In genomic region chr3:45297242-45297853, GRCm38 (mm10) we compare ENCODE assay signal across 15 mouse cellular contexts.
DNase-seq lines count a peak whose midpoint lies in the region; ATAC-seq lines count a peak whose summit lies in the region.
"Had no signal": no experiment of that assay in that cellular context is flagged by ENCODE, and none has a peak within 500 bp of the region (broad histone marks: within the 10 kb centered on the region; RNA-seq: fewer than 3 reads in every experiment).

No protein-coding gene starts in this region.

- no peak overlapping the region for H3K9ac ChIP-seq in liver, embryonic 11.5 days (ENCODE audit: low read depth, low read length)
- no peak overlapping the region for H3K9ac ChIP-seq in embryonic facial prominence, embryonic 14.5 days (ENCODE audit: low read depth, low read length)
- H3K9ac ChIP-seq in neural tube, embryonic 12.5 days: no peak overlapping the region
- H3K9ac ChIP-seq: kidney, embryonic 15.5 days; liver, embryonic 12.5 days had no signal

- H3K4me3 ChIP-seq in liver, embryonic 11.5 days (ENCODE audit: low read depth, low read length): no peak overlapping the region
- H3K4me3 ChIP-seq in embryonic facial prominence, embryonic 14.5 days (ENCODE audit: low read depth, low read length): no peak overlapping the region
- no peak overlapping the region for H3K4me3 ChIP-seq in neural tube, embryonic 12.5 days
- H3K4me3 ChIP-seq: forebrain, embryonic 10.5 days; heart, adult 2 months; kidney, embryonic 15.5 days; liver, embryonic 12.5 days had no signal

- no peaks in the 10 kb centered on the region for H3K36me3 ChIP-seq in liver, embryonic 11.5 days (ENCODE audit: control insufficient read depth, insufficient read depth, low read length)
- H3K36me3 ChIP-seq in embryonic facial prominence, embryonic 14.5 days (ENCODE audit: control insufficient read depth, insufficient read depth, low read length): no peaks in the 10 kb centered on the region
- no peaks in the 10 kb centered on the region for H3K36me3 ChIP-seq in neural tube, embryonic 12.5 days
- H3K36me3 ChIP-seq: forebrain, embryonic 10.5 days; kidney, embryonic 15.5 days; liver, embryonic 12.5 days had no signal

- no peak overlapping the region for H3K4me2 ChIP-seq in liver, embryonic 11.5 days
- no peak overlapping the region for H3K4me2 ChIP-seq in embryonic facial prominence, embryonic 14.5 days (ENCODE audit: low read depth, low read length)
- H3K4me2 ChIP-seq in neural tube, embryonic 12.5 days (replicated peaks): no peak overlapping the region
- H3K4me2 ChIP-seq: kidney, embryonic 15.5 days; liver, embryonic 12.5 days had no signal

- no peaks in the 10 kb centered on the region for H3K4me1 ChIP-seq in liver, embryonic 11.5 days (replicated peaks; ENCODE audit: control insufficient read depth, insufficient read depth, low read length)
- H3K4me1 ChIP-seq in embryonic facial prominence, embryonic 14.5 days (ENCODE audit: control insufficient read depth, insufficient read depth, low read length): no peaks in the 10 kb centered on the region
- H3K4me1 ChIP-seq in neural tube, embryonic 12.5 days: no peaks in the 10 kb centered on the region
- H3K4me1 ChIP-seq: forebrain, embryonic 10.5 days; kidney, embryonic 15.5 days; liver, embryonic 12.5 days had no signal

- intact Hi-C loops in left cerebral cortex, postnatal 14 days (cut with DNase I): no loop called here

- no peaks in the 10 kb centered on the region for H3K27me3 ChIP-seq in liver, embryonic 11.5 days (replicated peaks; ENCODE audit: control insufficient read depth, insufficient read depth, low read length)
- H3K27me3 ChIP-seq in embryonic facial prominence, embryonic 14.5 days (replicated peaks; ENCODE audit: control insufficient read depth, insufficient read depth, low read length): no peaks in the 10 kb centered on the region
- no peaks in the 10 kb centered on the region for H3K27me3 ChIP-seq in neural tube, embryonic 12.5 days (replicated peaks)
- H3K27me3 ChIP-seq: kidney, embryonic 15.5 days; liver, embryonic 12.5 days had no signal

- no peaks in the 10 kb centered on the region for H3K9me3 ChIP-seq in liver, embryonic 11.5 days (ENCODE audit: control insufficient read depth, low read length)
- no peaks in the 10 kb centered on the region for H3K9me3 ChIP-seq in embryonic facial prominence, embryonic 14.5 days (ENCODE audit: control insufficient read depth, low read length)
- H3K9me3 ChIP-seq in neural tube, embryonic 12.5 days: no peaks in the 10 kb centered on the region
- H3K9me3 ChIP-seq: forebrain, embryonic 10.5 days; kidney, embryonic 15.5 days; liver, embryonic 12.5 days had no signal

- DNase-seq in cerebellum, postnatal 14 days: peak; percentile 29 to 53
- no peak for DNase-seq in cerebellum, adult 11-12 months
- peak; percentile 2 for DNase-seq in liver
- no peak for DNase-seq in liver, embryonic 11.5 days (ENCODE audit: low spot score)
- DNase-seq in embryonic facial prominence, embryonic 14.5 days (ENCODE audit: low spot score): peak; percentile 42
- no peak for DNase-seq in urinary bladder, postnatal 10 days (ENCODE audit: low spot score)
- DNase-seq in left cerebral cortex, postnatal 14 days (ENCODE audit: low spot score in 2 of 2): no peak
- DNase-seq: heart, adult 2 months; heart, postnatal 4 days; right cerebral cortex, postnatal 14 days; thymus, postnatal 36 days had no signal

- 83% methylated on average over 12 of the region's 12 CpGs for WGBS in liver, embryonic 11.5 days
- 78% methylated on average over 12 of the region's 12 CpGs for WGBS in embryonic facial prominence, embryonic 14.5 days
- WGBS in neural tube, embryonic 12.5 days: 56% methylated on average over 12 of the region's 12 CpGs

- ATAC-seq in liver, embryonic 11.5 days (replicated peaks; ENCODE audit: low FRiP score): no peak
- ATAC-seq in embryonic facial prominence, embryonic 14.5 days (ENCODE audit: low read depth): no peak
- ATAC-seq in neural tube, embryonic 12.5 days (ENCODE audit: low FRiP score, low read depth): peak; percentile 50; the same call in 1 of the 2 replicates
- ATAC-seq: liver, embryonic 12.5 days had no signal

- no peak overlapping the region for H3K27ac ChIP-seq in liver, embryonic 11.5 days (ENCODE audit: low read depth, low read length)
- H3K27ac ChIP-seq in embryonic facial prominence, embryonic 14.5 days (replicated peaks; ENCODE audit: low read depth, low read length): no peak overlapping the region
- H3K27ac ChIP-seq in neural tube, embryonic 12.5 days: no peak overlapping the region
- H3K27ac ChIP-seq: forebrain, embryonic 10.5 days; heart, adult 2 months; kidney, embryonic 15.5 days; liver, embryonic 12.5 days had no signal

Comparison
In these comparisons a context has a peak if more than half of its experiments do, and no peak if none do; other contexts are left out.
1. DNase-seq: peak in cerebellum, postnatal 14 days (2 of 2), liver (single experiment) and embryonic facial prominence, embryonic 14.5 days (single experiment); none in cerebellum, adult 11-12 months (single experiment), liver, embryonic 11.5 days (single experiment), urinary bladder, postnatal 10 days (single experiment) and left cerebral cortex, postnatal 14 days (0 of 2).